ENCODE assay signal across 8 mouse cellular contexts in the genomic region with DNA sequence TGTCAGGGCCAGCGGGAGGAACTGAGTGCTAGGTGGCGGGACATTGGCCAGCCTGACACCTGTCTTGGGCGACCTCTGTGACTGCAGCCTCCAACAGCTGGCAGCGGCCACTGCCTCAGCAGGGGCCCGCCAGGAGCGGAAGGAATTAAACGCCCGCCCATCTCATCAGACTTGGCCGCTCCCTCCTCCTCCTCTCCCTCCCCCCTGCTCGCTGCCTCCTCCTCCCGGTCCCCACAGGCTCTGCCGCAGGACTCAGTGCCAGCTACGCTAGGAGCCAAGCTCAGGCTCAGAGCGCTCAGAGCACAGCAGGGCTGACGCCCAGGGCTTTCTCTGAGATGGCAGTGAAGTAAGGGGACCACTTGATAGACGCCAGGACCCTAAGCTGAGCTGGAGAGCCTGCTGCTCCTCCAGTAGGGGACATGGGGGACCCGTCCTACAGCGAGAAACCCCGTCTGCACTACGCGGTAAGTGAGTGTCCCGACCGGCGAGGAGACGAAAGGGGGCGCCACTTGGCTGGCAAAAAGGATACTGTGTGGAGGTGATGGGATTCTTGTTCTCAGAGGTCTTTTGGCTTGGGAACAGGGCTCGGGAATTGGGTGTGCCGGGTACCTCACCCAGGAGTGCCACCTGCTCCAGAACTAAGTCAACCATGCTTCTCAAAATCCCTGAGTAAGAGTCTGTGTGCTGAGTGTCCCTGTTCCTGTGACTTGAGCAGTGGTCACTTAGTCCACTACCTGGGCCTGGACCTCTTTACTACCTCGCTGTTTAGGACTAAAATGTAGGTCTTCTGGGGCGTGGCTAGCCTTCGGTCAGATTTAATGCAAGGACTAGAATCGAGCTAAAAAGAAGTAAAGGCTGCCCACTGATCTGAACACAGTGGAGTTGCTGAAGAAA.
DNase-seq lines count a peak whose midpoint lies in the region; ATAC-seq lines count a peak whose summit lies in the region.

No protein-coding gene starts in this region.

- ATAC-seq in heart, embryonic 14.5 days (ENCODE audit: insufficient number of reproducible peaks, insufficient read depth, low FRiP score, low read depth): peak; percentile 87
- ATAC-seq in liver, embryonic 11.5 days (replicated peaks; ENCODE audit: low FRiP score): peak; percentile 98
- ATAC-seq in monocyte, adult 5-6 weeks (replicated peaks; ENCODE audit: insufficient number of reproducible peaks, low FRiP score, low TSS enrichment, poor library complexity, severe bottlenecking): peak; percentile 98

- H3K4me1 ChIP-seq in heart, embryonic 14.5 days (ENCODE audit: control insufficient read depth in 2 of 2, insufficient read depth in 2 of 2, low read length in 2 of 2): no peaks in the 10 kb centered on the region
- H3K4me1 ChIP-seq in liver, embryonic 11.5 days (replicated peaks; ENCODE audit: control insufficient read depth, insufficient read depth, low read length): no peaks in the 10 kb centered on the region

- no peaks in the 10 kb centered on the region for H3K36me3 ChIP-seq in heart, embryonic 14.5 days (ENCODE audit: control insufficient read depth, insufficient read depth, low read length)
- H3K36me3 ChIP-seq in liver, embryonic 11.5 days (ENCODE audit: control insufficient read depth, insufficient read depth, low read length): no peaks in the 10 kb centered on the region

- WGBS in heart, embryonic 14.5 days: 22% methylated on average over 32 of the region's 32 CpGs
- WGBS in liver, embryonic 11.5 days: 13% methylated on average over 32 of the region's 32 CpGs

- no peaks in the 10 kb centered on the region for H3K9me3 ChIP-seq in heart, embryonic 14.5 days (ENCODE audit: control insufficient read depth, low read length)
- H3K9me3 ChIP-seq in liver, embryonic 11.5 days (ENCODE audit: control insufficient read depth, low read length): no peaks in the 10 kb centered on the region

- H3K27ac ChIP-seq in heart, embryonic 14.5 days (replicated peaks in 1 of 2; ENCODE audit: control insufficient read depth in 1 of 2, insufficient read depth in 1 of 2, low read depth in 2 of 2, low read length in 2 of 2): peak overlapping the region in 1 of 2 experiments; percentile 39; a peak in 1 of 4 replicates
- H3K27ac ChIP-seq in liver, embryonic 11.5 days (ENCODE audit: low read depth, low read length): peak overlapping the region; percentile 34; the same call in 1 of the 2 replicates

- peak overlapping the region; percentile 60 for H3K4me2 ChIP-seq in heart, embryonic 14.5 days (ENCODE audit: low read length)
- peak overlapping the region; percentile 59 for H3K4me2 ChIP-seq in liver, embryonic 11.5 days

- peak overlapping the region; percentile 58 for H3K9ac ChIP-seq in heart, embryonic 14.5 days (ENCODE audit: low read length)
- H3K9ac ChIP-seq in liver, embryonic 11.5 days (ENCODE audit: low read depth, low read length): peak overlapping the region; percentile 54

- peak overlapping the region; percentile 43 to 60 for H3K4me3 ChIP-seq in heart, embryonic 14.5 days (ENCODE audit: control insufficient read depth in 1 of 2, insufficient read depth in 1 of 2, low read depth in 1 of 2, low read length in 2 of 2)
- peak overlapping the region; percentile 55 for H3K4me3 ChIP-seq in liver, embryonic 11.5 days (ENCODE audit: low read depth, low read length)

- peak; percentile 49 for DNase-seq in CD4-positive helper T cell, adult 2 months (ENCODE audit: low read depth, low spot score)
- DNase-seq in c-Kit-positive CD71-negative TER-119-negative erythroid progenitor cells, embryonic 14.5 days (ENCODE audit: low read depth): peak; percentile 49
- DNase-seq in fibroblast of lung, adult 2 months (ENCODE audit: low read depth): peak; percentile 28
- peak; percentile 81 for DNase-seq in kidney, postnatal 10 days
- DNase-seq in liver, embryonic 11.5 days (ENCODE audit: low spot score): peak; percentile 69
- DNase-seq in spleen, postnatal 36 days (ENCODE audit: low spot score in 2 of 2): peak; percentile 59 to 67

- H3K27me3 ChIP-seq in heart, embryonic 14.5 days (ENCODE audit: control insufficient read depth, insufficient read depth, low read length): no peaks in the 10 kb centered on the region
- H3K27me3 ChIP-seq in liver, embryonic 11.5 days (replicated peaks; ENCODE audit: control insufficient read depth, insufficient read depth, low read length): peaks cover 10% of the 10 kb centered on the region

Comparison
In these comparisons a context has a peak if more than half of its experiments do, and no peak if none do; other contexts are left out.
1. DNase-seq: peak in every context shown above with its lines; median percentile 81 in kidney, postnatal 10 days; 69 in liver, embryonic 11.5 days; 63 in spleen, postnatal 36 days; 49 in CD4-positive helper T cell, adult 2 months; 49 in c-Kit-positive CD71-negative TER-119-negative erythroid progenitor cells, embryonic 14.5 days; 28 in fibroblast of lung, adult 2 months.